Mouse (Mus musculus) megakaryocyte, embryonic 14.5 days (primary cell): ENCODE data around the gene 4933416C03Rik.

Experiments
- FLI1 ChIP-seq: IDR thresholded peaks from 2 replicates; pipeline ENCODE4 v1.6.1; 2012; ENCODE audit warnings: low read length, inconsistent platforms, mixed read lengths
- GATA1 ChIP-seq: IDR thresholded peaks from 3 replicates; pipeline ENCODE4 v1.6.1; 2012; ENCODE audit warnings: mixed read lengths, low read length, inconsistent platforms, borderline replicate concordance

DNA sequence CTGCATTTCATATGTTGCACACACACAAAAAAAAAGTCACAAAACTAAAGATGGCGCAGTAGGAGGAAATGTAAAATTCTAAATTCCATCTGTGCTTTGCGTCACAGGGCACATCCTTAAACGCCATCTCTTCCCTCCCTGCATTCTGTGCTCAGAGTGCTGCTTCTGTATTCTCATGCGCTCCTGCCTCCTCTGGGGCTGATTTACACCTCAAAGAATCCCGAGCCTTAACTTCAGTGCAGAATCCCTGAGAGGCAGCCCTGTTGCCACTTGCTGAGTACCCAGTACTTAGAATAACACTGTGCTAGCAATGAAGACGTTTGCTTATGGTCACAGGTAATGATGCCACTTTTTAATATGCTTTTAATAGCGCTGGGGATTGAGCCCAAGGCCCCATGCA is 34.3 kb downstream of the 4933416C03Rik start:
- TF ChIP-seq GATA1 (no peak), FLI1 (no peak)
